Mouse (Mus musculus): ENCODE measurements at regions not wholly inside any gene's neighbourhood (a gene's known extent, or its start where the extent isn't known, plus 50 kb on each side); places are given as distances from the start of the nearest gene placed in this dataset.

GRCm38 (mm10) chr11:18067676-18068075 lies 114.0 kb upstream of the Etaa1 start:
- DNase-seq (ENCODE audit: extremely low spot score, low read depth, low spot score), result no peak

GRCm38 (mm10) chr11:18041589-18041988 lies 87.9 kb upstream of the Etaa1 start:
- no peak for DNase-seq (ENCODE audit: extremely low spot score, low read depth, low spot score)

GRCm38 (mm10) chr11:18031049-18031448 lies 77.4 kb upstream of the Etaa1 start:
- no peak for DNase-seq (ENCODE audit: extremely low spot score, low read depth, low spot score)

- DNase-seq (ENCODE audit: extremely low spot score, low read depth, low spot score), result no peak
Measured at GRCm38 (mm10) chr11:18022065-18022464, 68.4 kb upstream of the Etaa1 start.

GRCm38 (mm10) chr11:18015239-18015638 lies 61.6 kb upstream of the Etaa1 start:
- peak; percentile 46 for DNase-seq (ENCODE audit: extremely low spot score, low read depth, low spot score)

GRCm38 (mm10) chr11:18014610-18015009 lies 60.9 kb upstream of the Etaa1 start:
- DNase-seq (ENCODE audit: extremely low spot score, low read depth, low spot score), result peak; percentile 41

GRCm38 (mm10) chr11:18012085-18012484 lies 58.4 kb upstream of the Etaa1 start:
- DNase-seq (ENCODE audit: extremely low spot score, low read depth, low spot score), result no peak

GRCm38 (mm10) chr11:18011101-18011733 lies 57.5 kb upstream of the Etaa1 start:
- DNase-seq (ENCODE audit: extremely low spot score, low read depth, low spot score), result no peak

GRCm38 (mm10) chr11:18008140-18008539 lies 54.5 kb upstream of the Etaa1 start:
- DNase-seq (ENCODE audit: extremely low spot score, low read depth, low spot score), result no peak
